Mouse (Mus musculus): ENCODE data around the gene Scn3b.

Gene Scn3b

DNA sequence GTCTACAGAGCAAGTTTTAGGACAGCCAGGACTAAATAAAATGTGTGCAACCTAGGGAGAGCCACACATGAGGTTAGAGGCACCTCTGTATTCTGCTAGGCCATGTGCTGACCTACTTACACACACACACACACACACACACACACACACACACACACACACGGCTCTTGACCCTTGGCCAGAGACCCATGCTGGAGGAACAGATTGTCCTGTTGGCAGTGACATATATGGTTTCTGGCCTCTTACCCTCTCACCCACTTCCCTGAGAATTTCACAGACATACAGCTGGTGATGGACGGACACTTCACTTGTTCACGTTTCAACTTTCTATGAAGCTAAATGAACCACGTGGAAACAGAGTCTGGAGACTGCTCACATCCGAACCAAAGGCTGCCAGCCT, 49.8 kb downstream of the Scn3b start:
- DNase-seq = no peak

DNA sequence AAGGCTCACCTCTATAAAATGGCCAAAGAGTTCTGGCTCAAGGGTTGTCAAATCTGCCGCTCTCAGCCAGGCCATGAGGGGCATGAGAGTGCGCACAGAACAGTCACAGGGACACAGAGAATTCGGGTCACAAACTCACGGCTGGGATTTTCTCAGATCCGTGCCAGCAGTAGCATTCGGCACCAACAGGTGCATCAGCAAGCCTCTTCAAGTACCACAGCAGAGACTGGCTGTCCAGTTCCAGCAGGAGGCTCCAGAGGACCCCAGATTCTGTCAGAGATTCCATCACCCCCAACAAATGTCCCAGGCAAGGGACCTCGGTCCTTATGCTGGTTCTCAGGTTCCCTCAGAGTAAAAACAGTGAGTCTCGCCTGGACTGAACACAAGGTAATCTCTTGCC, 51.4 kb downstream of the Scn3b start:
- DNase-seq = no peak

DNA sequence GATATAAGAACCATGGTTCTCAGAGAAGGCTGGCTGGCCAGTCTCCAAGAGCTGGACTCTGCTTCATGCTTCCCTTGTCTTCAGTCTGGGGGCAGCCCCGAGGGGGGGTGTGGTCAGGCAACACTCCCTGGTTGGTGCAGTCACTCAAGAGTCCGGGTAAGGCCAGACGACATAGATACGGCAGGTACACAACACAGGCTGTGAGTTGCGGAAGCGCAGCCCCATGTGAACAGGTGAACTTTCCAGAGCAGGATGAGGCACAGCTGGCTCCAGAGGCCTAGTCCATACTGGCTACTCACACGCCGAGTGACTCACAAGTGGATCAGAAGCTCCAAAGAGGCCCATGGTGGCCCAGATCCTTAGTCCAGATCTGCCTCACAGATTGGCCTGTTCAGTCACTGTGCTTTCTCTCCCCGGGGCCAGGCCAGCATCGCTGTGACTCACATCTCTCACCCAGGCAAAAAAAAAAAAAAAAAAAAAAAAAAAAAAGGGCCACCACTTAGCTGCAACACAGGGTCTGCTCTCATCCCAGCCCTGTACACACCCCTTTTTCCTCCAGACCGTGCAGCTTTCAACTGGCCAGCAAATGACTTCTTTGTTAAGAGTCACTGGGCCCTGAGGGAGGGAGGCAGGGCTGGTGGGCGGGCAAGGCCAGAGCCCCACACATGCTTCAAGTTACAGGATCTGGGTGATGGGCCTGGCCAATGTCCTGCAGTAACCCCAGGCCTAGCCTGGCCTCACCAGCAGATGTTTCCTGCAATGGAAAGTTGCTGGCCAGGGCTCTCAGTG, 52.1 kb downstream of the Scn3b start:
- peak; percentile 43 for DNase-seq

DNA sequence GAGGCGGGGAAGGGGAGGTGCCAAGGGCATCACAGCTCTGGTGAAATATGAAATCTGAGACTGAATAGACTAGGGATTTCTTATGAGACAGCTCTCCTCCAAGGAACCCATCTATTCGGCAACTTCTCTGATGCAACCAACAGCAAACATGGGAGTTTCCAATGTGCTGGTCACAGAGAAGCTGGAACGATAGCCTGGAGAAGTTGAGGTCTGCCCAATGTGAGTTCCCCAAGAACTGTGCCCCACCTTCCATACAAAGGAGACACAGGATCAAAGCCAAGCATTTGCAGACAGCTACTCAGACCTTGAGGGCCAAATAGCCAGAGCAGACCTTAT, 52.6 kb downstream of the Scn3b start:
- DNase-seq = no peak

DNA sequence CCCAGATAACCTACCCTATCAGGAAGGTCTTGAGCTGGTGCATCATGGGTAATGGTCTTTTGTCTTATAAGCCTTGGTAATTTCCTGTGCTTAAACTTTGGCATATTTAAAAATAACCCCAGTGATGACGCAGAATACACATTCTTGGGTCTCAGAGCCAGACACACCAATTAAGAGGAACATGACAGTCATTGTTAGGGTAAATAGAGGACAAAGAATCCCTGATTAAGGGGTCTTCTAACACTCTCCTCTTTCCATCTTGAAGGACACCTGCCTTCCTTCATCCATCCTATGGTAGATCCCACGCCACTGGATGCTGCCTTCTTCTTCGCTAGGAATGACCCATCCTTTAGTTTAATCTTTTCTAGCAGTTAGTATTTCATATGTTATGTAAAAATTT, 53.4 kb downstream of the Scn3b start:
- DNase-seq = no peak

DNA sequence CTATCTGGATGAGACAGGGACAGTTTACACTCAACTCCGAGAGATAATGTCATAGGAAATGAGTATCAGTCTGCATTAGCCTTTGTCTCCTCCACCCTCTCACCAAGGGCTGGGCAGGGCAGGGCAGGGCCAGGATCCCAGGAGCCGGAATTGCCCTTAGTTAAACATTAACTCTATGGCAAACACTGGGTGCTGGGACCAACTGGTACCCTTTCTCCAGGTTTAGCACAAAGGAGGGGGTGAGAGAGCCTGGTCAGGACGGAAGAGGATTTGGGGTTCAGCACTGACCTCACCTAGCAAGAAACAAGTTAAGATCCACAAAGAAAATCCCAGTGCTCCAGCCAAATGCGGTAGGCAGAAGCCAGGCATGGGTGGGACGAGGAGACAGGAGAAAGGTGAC, 54.2 kb downstream of the Scn3b start:
- DNase-seq = no peak

DNA sequence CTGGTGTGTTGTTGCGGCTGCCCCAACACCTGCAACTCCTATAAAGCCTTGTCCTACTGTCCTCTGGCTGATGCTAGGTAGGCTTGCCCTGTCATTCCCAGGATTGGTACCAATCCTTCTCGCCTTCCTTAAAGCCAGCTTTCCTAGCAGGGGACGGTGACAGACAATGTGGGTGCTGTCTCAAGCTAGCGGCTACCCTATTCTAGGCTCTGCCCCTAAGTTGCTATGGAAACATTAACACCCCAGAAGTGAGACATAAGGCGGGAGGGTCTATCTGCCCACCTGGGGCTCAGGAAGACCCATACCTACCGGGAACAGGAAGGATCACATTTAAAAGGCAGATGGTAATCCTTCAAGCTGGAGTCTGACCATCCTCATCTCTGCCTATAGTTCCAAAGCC, 54.8 kb downstream of the Scn3b start:
- DNase-seq = no peak

DNA sequence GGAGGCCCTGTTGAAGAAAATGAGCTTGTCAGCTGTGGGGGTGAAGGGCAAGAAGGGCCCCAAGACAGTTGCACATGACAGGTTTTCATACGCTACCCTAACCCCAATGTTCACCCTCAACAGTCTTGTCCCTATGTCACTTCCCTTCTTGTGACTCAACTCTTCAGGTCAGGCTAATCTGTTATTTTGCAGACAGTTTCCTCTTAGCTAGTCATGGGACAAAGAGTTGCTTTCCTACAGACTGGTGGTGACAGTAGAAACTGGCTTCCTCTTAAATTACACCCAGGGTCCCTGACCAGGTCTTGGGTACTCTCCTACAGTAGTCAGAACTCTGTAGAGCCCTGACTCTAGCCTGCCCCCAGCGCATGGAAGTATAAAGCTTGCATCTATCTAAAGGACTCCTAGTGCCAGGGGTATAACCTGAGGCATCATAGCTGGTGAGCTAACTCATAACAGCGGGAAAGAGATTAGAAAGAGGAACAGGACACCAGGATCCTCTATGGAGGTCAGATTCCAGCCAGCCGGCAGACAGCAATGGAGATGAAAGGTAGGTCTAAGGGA, 55.3 kb downstream of the Scn3b start:
- no peak for DNase-seq

DNA sequence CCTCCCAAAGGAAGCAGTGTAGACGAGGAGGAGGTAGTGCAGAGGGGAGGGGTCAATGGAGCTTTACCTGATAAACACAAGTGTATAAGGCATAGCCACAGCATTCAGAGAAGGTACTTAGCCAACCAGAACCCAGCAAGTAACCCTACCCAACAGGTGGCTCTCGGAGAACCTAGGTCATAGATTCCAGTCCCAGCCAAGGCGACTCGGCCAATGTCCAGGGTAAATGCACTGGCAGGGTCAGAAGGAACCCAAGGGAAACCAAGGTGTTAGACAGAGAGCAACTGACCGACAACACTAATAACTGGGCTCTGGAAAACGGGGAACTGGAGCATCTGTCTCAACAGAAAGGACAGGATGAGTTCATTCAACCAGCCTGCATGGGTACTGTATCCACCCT, 55.8 kb downstream of the Scn3b start:
- DNase-seq = no peak

DNA sequence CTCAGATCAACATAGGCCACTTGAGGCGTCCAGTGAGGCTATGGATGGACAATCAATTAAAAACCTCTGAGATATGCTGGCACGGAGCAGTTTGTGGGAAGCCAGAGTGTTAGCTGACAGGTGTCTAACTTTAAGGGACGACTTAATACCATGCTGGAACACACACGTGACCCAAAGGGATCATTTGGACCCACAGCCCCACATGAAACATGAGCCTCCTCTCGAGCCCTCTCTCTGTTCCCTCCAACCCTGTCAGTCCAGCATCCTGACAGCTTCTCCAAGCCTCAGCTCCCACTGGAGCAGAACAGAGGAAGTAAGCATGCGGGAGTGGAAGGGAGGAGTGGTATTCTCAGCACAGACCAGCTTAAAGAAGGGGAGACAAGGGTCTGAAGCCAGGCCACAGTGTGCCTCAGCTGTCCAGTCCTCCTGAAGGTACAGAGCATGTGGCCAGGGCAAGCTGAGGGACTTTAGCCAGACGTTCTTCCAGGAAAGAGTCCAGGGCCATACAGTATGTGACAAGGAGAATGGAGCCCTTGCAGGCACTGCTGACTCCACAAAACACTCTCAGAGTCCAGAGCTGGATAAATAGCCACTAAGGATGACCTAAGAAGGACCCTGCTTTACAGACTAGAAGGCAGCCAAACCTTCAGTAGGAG, 57.4 kb downstream of the Scn3b start:
- DNase-seq = no peak

DNA sequence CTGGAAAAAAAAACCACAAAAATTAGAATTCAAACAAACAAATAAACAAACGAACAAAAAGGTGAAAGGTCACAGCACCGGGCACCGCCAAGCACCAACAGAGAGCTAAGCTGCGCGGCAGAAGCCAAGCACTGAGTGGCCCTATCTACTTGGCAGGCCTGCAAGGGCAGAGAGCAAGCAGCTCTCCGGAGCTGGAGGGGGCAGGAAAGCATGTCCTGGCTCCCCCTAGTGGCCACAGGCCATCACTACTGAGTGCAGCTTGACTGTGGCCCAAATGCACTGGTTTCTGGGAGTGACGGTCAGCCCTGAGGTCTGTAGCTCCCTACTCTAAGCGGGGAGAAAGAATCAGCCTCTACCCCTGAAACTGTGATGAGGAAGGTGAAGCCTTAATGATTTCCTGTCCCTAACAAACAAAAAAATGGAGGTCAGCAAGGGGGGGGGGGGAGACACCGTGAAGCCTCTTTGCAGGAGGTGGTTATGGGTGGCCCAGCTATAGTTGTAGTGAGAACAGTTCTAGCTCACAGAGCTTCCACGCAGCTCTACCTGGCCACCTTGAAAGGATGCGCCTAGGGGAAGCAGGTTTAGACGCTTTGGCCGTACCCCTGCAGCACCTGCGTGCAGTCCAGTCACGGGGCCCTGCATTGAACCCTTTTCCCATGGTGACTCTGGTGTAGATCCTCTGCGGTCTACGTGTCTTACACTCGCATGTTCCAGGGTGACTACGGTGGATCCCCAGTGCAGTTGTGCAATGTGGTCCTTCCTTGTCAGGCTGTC, 61.8 kb downstream of the Scn3b start:
- DNase-seq = peak; percentile 87

DNA sequence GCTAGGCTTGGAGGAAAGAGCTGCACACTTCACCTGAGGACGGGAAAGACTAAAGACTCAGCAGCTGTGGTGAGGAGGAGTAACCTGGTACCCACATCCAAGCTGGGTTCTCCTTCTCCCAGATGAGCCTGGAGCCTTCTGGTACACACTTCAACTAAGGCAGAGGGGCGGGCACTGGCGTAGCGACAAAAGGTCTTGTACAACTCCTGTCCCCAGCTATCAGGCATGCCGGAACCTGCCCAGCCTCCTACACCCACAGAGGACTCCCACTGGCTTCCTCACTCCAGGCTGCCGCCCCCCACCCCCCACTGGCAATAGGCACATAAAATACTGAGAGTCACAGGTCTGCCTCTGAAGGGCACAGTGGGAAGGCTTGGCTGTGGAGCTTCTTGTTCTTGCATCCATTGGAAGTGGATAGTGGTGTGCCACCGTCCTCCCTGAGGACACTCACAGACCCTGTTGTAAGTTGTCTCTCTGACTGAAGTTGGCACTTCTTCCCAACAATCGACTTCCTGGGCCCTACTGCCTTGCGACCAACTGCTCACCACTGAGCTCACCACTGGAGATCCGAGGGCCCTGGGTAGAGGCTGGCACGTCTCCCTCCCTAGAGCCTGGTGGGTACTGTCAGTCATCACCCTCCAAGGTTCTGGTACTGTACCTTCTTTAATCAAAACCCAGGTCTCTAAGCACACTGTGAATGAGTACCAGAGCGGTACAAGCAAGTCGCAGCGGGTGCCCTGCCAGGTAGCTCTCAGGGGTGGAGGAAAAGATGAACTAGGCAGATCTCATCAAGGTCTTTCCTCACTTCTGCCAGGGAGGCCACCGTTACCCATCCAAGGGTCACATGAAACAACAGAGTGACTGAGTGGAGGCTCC, 62.6 kb downstream of the Scn3b start:
- no peak for DNase-seq

DNA sequence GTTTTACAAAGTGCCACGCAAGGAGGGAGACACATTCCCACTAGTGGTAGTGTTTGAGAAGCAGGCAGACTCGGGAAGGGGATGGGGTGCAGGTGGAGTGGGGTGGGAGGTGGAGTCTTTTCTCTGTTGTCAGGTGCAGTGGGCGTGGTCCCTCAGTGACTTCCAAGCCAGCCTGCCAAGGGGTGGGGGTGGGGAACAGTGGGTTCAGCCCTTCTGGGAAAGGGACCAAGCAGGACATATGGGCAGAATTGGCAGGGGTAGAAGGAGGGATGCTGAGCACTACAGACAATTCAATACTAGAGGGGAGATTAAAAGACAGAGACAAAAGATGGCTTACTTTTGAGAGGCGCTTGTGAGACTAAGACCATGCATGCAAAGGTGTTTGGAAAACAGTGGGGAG, 63.3 kb downstream of the Scn3b start:
- DNase-seq = no peak

DNA sequence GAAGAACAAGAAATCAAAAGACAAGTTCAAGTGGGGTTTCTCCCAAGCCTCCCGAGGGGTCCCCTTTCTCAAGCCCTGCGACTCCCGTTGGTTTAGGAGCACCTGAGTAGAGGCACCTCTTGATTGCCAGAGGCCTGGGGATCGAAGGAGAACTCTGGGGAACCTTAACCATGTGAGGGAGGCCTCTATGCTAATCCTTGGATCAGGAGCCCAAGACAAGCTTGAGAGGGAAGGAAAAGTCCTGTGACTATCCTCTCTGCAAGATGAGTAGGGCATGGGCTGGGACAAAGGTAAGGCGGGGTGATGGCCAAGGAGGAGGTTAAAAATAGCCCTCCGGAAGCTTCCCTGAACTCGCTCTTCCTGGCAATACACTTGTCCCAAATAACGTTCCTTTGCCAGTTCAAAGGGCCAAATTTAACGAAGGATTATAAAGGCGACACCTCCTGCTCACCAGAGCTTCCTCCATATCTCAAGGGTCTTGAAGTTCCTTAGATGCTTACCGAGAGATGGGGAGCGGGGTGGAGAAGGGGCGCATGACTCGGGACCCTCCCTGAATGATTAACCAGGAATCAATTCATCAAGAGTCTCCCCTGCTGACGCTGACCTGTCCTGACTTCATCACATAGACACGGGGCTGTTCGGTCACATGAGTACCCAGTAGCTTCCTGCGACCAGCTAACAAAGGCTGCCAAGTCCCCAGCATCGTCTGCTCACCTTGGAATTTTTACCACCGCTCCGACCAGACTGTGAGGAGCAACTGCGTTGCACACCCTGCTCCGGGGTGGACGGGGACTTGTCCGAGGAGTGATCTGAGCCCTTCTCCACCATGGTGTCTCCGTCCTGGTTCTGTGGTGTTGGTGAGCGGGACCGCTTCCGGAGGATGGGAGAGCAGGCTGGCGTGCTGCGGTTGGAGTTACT, 64.0 kb downstream of the Scn3b start:
- DNase-seq = no peak

DNA sequence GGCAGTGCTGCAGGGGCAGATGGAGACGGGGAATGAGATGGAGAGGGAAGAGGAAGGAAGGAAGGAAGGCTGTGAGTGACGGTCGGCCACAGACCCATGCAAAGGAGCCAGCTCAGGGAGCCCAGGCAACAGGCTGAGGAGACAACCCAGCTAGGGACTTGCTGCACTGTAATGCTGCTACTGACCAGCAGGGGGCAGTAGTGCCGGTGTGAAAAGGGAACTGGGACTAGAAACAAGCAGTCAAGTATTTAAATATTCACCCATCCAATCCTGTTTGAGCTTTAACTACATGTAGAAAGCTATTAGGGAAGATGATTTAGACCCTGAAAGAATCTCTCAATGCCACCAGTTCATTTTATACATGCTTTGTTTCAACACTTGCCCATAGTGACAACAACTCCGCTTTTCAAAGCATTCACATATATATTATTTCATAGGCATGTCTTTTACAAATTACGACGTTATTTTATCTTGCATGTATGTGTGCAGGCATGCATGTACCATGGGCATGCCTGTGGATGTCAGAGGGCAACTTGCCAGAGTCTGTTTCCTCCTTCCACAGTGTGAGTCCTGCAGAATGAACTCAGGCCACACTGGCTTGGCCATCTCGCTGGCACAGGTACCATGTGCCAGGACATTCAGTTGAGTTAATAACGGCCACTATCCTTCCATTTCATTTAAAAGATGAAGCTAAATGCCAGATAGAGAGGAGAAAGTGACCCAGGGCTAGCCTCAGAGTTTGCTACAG, 64.8 kb downstream of the Scn3b start:
- DNase-seq = peak; percentile 90

DNA sequence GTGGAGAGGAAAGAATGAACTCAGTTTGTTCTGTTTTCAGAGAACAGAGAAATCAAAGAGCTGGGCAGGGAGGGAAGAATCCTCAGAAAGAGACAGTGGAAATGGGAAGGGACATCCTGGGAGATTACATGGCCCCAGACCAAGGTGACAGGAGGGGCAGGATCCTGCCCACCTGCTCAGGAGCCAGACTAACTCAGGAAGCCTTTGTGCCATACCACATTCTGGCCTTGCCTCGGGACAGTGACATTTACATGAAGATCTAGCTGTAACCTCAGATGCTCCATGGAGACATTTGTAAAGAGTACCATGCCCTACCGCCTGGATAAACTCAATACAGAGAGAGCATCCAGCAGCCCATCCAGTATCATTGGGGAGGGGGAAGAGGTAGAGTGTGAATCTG, 65.6 kb downstream of the Scn3b start:
- no peak for DNase-seq

DNA sequence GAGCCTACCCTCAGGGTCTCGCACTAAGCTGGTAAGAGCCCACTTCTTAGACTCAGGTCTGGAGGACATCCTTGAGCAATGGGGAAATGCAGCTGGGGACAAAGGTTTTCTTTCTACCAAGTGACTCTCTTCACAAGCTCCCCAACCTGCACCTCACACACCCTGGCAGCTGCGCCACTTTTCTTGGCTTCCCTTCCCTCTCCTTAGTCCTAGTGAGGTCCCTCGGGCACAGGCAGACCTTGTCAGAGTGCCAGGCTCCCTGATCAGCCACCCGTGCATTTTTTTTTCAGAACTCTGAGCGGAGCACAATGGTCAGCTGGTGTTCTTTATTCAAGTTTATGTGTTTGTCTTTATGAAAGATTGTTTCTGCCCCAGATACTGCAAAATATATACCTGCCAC, 67.7 kb downstream of the Scn3b start:
- peak; percentile 47 for DNase-seq

DNA sequence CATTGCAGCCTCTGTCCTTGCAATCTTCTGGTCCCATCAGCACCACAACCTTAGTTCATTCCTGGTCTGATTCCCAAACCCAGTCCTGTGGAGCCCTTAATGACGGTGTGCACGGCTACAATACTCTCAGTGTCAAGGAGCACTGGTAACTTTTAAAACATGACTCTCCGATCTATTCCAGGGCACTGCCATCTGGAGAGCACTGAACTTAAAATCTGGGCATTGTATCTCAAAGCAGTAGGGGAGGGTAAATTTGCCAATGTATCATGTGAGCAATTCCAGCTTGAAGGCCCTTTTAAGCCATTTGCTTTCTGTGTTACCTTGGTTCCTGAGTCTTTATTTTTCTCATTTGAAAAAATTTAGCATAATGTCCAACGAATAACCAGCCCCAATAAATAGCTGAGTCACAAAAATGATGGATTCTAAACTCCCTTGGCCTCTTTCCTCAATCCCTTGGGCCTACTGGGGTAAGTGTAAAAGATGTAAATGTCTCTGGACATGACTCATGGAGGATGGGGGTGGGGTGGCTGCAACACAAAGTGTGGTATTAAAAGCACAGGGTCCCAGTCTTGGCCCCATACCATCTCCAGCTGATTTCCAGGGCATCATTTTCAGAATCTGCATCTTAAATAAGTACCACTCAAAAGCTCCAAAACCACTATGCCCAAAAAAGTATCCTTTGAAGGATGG, 68.3 kb downstream of the Scn3b start:
- no peak for DNase-seq

DNA sequence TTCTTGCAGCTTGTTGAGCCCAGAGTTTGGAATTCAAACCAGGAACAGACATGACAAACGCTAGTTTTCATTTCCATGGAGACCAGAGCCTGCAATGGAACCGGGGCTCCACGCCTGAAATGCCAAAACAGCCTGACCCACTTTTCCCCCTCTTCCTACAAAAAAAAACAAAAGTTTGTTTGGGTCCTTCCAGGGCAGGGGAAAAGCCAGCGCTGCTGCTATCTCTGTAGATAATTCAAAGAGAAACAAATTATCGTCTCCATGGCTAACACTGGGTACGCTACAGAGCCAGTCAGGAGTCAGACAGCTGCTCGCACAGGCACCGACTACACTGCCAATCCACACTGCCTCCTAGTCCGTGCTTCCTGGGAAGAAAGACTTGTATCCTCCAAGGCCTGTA, 70.6 kb downstream of the Scn3b start:
- no peak for DNase-seq
